Mouse (Mus musculus): ENCODE measurements at regions not wholly inside any gene's neighbourhood (a gene's known extent, or its start where the extent isn't known, plus 50 kb on each side); places are given as distances from the start of the nearest gene placed in this dataset.

- DNase-seq (ENCODE audit: extremely low read depth, low read depth, low spot score) = no peak
These were observed 53.8 kb upstream of the Bmp2 start for GRCm38 (mm10) chr2:133498186-133498571.

- DNase-seq (ENCODE audit: extremely low read depth, low read depth, low spot score) = no peak
These were observed 53.2 kb upstream of the Bmp2 start for GRCm38 (mm10) chr2:133498717-133499143.

- no peak for DNase-seq (ENCODE audit: extremely low read depth, low read depth, low spot score)
These were observed 52.1 kb upstream of the Bmp2 start for GRCm38 (mm10) chr2:133499904-133500303.

All from fat pad, adult 2 months (tissue).